Mouse (Mus musculus) intestine, embryonic 14.5 days (tissue): ENCODE data around the gene Col28a1. TPM values are rescaled to one million over a fixed set of nuclear protein-coding genes. Genes with fewer than 3 reads are reported as not detected.
A peak's percentile ranks its signal among the peaks of the same experiment; 100 is the strongest.
"Not testable (repeated sequence)": the region's sequence is repeated elsewhere in the genome, so short reads cannot be mapped to it uniquely, and the experiment has no call there.

Experiments
- ATAC-seq: fragments of 200-750 bp; cut with Nextera tagmentation; replicated peaks from 2 replicates; pipeline ENCODE4 v1.8.0; 2017; ENCODE audit warnings: low read depth, moderate number of reproducible peaks, moderate TSS enrichment, moderate library complexity; ENCODE audit not compliant: low FRiP score, low TSS enrichment
- DNase-seq: peaks from one replicate; pipeline ENCODE4 v3.0.0-alpha.2; 2018; ENCODE audit warnings: low spot score
- H3K27ac ChIP-seq: fragments of 300-500 bp; sonication (generic); 2 replicates; pipeline ENCODE4 v1.5.1; 2014; ENCODE audit warnings: low read depth, mild to moderate bottlenecking, control low read depth
- H3K27me3 ChIP-seq: fragments of 300-500 bp; sonication (generic); replicated peaks from 2 replicates; pipeline ENCODE4 v1.6.1; 2014; ENCODE audit warnings: low read length, control low read depth; ENCODE audit not compliant: control insufficient read depth, insufficient read depth
- H3K36me3 ChIP-seq: fragments of 300-500 bp; sonication (generic); 2 replicates; pipeline ENCODE4 v1.6.1; 2014; ENCODE audit warnings: low read length, control low read depth; ENCODE audit not compliant: control insufficient read depth, insufficient read depth
- H3K4me1 ChIP-seq: fragments of 300-500 bp; sonication (generic); replicated peaks from 2 replicates; pipeline ENCODE4 v1.6.1; 2014; ENCODE audit warnings: low read length, control low read depth, mixed read lengths; ENCODE audit not compliant: control insufficient read depth, insufficient read depth
- H3K4me2 ChIP-seq: fragments of 300-500 bp; sonication (generic); 2 replicates; pipeline ENCODE4 v1.6.1; 2014; ENCODE audit warnings: low read length
- H3K4me3 ChIP-seq: fragments of 300-500 bp; sonication (generic); 2 replicates; pipeline ENCODE4 v1.5.1; 2014; ENCODE audit warnings: low read depth, low read length, control low read depth, mixed read lengths
- H3K9ac ChIP-seq: fragments of 300-500 bp; sonication (generic); 2 replicates; pipeline ENCODE4 v1.6.1; 2014; ENCODE audit warnings: mild to moderate bottlenecking, low read length
- H3K9me3 ChIP-seq: fragments of 300-500 bp; sonication (generic); 2 replicates; pipeline ENCODE4 v1.6.1; 2016; ENCODE audit warnings: low read length, control low read depth; ENCODE audit not compliant: control insufficient read depth
- WGBS: fragments of 180-500 bp; shearing (Covaris S2); extraction: QIAGEN DNeasy Blood & Tissue Kit; methylation state at CpG from one replicate; pipeline ENCODE4 v1.1.7; 2014; 5-methylcytosine and 5-hydroxymethylcytosine counted together
- polyA plus RNA-seq: library from polyadenylated mRNA; unstranded; fragments of >200 nt; fragmentation: Nextera tagmentation; extraction: Ambion mirVana; gene quantifications from 2 replicates; pipeline ENCODE4 v1.2.1, GENCODE M21; 2014

The Col28a1 gene
- polyA plus RNA-seq, 1 experiment from 2014 or later, result 1.4 TPM

DNA sequence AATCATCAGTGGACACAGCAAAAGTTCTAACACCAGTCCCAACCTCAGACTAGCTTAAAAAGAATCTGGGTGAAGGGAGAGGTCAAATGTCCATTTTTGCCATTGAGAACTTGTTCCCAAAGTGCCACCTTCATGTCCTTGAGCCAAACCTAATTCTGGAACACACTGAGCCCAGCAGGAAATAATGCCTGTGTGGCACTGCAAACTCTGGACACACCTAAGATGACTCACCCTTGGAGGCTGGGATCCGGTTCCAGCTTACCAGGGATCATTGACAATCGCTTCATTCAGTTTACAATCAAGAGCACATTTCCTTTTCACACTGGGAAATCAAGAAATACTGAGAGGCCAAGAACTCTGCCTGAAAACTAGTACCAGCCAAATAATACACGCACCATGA, 168.9 kb downstream of the Col28a1 start:
- WGBS, result 76% methylated on average over 3 of the region's 3 CpGs
- Histone ChIP-seq H3K4me3 (no peak overlapping the region), H3K4me2 (no peak overlapping the region), H3K9me3 (no peaks in the 10 kb centered on the region), H3K27ac (no peak overlapping the region), H3K4me1 (no peaks in the 10 kb centered on the region), H3K9ac (no peak overlapping the region), H3K27me3 (no peaks in the 10 kb centered on the region), H3K36me3 (no peaks in the 10 kb centered on the region)
- DNase-seq, result no peak
- no peak for ATAC-seq

DNA sequence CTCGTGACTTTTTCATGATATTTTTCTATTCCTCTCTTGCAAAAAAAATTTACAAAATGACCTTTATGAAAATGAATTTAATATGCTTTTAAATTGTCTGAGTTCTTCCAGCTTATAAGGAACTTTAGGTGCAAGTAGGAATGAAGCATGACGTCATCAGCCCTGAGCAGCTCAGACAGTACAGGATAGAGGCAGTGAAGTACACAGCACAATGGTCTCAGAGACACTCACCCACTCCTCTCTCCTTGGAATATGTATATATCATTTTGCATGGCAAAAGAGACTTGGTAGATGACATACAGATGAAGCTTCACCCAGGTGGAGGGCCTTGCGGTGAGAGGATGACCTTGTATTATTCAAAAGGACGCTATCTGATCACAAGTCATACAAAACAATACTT, 197.7 kb downstream of the Col28a1 start:
- 86% methylated on average over 4 of the region's 4 CpGs for WGBS
- Histone ChIP-seq H3K27ac (no peak overlapping the region), H3K4me3 (no peak overlapping the region), H3K9me3 (no peaks in the 10 kb centered on the region), H3K9ac (no peak overlapping the region), H3K36me3 (no peaks in the 10 kb centered on the region), H3K27me3 (no peaks in the 10 kb centered on the region), H3K4me1 (no peaks in the 10 kb centered on the region), H3K4me2 (no peak overlapping the region)
- DNase-seq (no peak), ATAC-seq (no peak)

DNA sequence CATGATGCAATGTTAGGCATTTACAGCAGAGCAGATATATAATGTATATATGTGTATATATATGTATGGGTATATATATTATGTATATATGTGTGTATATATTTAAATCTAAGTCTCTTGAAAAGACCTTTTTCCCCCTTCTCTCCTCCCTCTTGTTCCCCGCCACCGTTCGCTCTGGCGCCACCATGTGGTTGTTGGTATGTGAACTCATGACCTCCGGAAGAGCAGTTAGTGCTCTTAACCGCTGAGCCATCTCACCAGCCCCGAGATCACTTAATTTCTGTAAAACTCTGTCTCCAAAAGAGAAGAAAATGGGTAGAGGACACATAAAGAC, 208.8 kb downstream of the Col28a1 start:
- H3K27me3 ChIP-seq, result no peaks in the 10 kb centered on the region
- H3K4me3 ChIP-seq, result peak overlapping the region; percentile 27; the same call in 1 of the 2 replicates
- ATAC-seq (no peak), DNase-seq (peak; percentile 69)
- H3K9ac ChIP-seq, result no peak overlapping the region
- peak overlapping the region; percentile 47 for H3K4me2 ChIP-seq
- no peaks in the 10 kb centered on the region for H3K4me1 ChIP-seq
- 33% methylated on average over 7 of the region's 7 CpGs for WGBS
- H3K27ac ChIP-seq, result no peak overlapping the region
- H3K36me3 ChIP-seq, result no peaks in the 10 kb centered on the region
- H3K9me3 ChIP-seq, result no peaks in the 10 kb centered on the region

DNA sequence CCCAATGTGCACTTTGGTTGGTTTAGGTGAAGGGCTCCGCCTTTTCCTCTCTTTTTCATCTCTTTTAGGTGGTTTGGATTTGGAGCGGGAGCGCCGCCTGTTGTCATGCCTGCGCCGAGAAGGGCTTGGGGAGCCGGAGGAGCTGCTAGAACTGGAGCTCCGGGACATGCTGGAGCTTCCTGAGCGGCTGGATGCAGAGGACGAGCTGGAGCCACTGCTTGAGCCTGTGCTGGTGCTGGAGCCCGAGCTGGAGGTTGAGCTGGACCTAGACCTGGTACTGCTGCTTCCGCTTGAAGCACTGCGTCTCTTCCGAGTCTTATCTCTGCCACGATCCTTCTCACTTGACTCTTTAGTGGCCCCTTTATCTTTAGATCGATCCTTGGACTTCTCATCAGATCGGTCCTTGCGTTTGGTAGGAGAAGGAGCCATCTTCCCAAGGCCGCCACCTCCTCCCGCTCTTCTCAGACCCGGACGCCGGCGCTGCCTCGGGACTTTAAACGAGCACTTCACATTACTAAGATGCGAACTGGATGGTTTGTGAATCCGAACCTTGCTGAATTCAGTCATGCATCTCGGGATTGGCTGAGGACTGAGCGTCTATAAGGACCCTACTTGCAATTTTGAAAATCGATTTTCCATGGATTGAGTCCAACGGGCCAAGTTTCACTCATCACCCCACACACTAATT, 209.3 kb downstream of the Col28a1 start:
- H3K27me3 ChIP-seq, H3K9ac ChIP-seq, H3K4me1 ChIP-seq, H3K36me3 ChIP-seq, ATAC-seq, H3K27ac ChIP-seq, H3K9me3 ChIP-seq: not testable (repeated sequence)
- DNase-seq, result peak; percentile 57
- H3K4me2 ChIP-seq, result peak overlapping the region; percentile 47
- peak overlapping the region; percentile 27 for H3K4me3 ChIP-seq
- WGBS, result 56% methylated on average over 32 of the region's 32 CpGs

DNA sequence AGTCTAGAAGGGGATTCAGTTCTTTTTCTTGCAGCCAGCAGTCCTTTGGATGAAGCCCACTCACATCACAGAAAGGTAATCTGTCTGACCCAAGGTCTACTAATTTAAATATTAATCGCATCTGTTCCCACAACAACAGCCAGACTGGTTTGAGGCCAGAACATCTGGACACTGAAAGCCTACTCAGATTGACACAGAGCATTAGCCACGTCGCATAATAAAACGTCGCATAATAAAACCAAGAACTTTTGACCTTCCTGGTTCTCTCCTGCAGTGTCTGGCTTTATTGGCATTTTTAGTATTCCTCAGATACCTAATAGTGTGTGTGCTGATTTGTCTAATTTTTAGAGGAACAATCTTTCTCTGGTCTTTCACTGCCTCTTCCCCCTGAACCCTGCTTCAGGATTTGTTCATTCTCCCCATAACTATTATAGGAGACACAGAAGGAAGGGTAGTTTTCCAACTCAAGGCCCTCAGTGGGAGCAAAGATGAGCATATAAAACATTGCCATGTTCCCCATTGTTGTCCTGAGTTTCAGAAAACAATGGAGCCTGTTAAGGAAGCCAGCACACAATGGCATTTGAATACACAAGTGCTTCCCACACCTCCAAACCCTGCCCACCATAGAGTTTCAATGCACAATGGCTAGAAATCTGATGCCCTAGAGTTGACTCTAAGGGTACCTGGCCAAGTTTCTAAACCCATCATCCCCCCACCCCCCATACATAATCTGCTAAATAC, 221.2 kb downstream of the Col28a1 start:
- Histone ChIP-seq H3K9me3 (no peaks in the 10 kb centered on the region), H3K4me3 (no peak overlapping the region), H3K36me3 (no peaks in the 10 kb centered on the region), H3K9ac (no peak overlapping the region), H3K4me1 (no peaks in the 10 kb centered on the region), H3K27me3 (no peaks in the 10 kb centered on the region), H3K27ac (no peak overlapping the region), H3K4me2 (no peak overlapping the region)
- ATAC-seq (no peak), DNase-seq (no peak)
- WGBS, result 39% methylated on average over 5 of the region's 5 CpGs

DNA sequence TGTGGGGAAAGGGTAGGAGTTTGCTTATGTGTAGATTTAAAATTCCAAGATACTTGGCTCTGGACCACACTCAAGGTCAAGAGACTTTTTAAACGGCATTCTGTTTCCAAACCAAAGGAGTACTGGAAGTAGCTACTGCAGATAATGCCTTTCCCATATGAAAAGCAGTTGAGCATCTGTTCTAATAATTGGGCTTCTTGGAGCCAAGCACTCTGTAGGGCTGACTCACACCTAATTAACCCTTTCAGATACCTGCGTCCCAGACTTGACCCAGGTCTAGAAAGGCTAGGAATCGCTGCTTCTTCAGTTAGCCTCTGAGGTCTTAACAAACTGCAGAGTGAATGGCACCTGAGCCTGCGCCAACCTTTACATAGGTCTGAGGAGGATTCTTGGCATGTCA, 223.0 kb downstream of the Col28a1 start:
- ATAC-seq (no peak), DNase-seq (no peak)
- Histone ChIP-seq H3K9ac (no peak overlapping the region), H3K27ac (no peak overlapping the region), H3K4me1 (peaks cover 9% of the 10 kb centered on the region; the same call in 1 of the 2 replicates), H3K9me3 (no peaks in the 10 kb centered on the region), H3K4me2 (no peak overlapping the region), H3K36me3 (no peaks in the 10 kb centered on the region), H3K4me3 (no peak overlapping the region), H3K27me3 (no peaks in the 10 kb centered on the region)
- WGBS, result 79% methylated on average over 4 of the region's 4 CpGs

DNA sequence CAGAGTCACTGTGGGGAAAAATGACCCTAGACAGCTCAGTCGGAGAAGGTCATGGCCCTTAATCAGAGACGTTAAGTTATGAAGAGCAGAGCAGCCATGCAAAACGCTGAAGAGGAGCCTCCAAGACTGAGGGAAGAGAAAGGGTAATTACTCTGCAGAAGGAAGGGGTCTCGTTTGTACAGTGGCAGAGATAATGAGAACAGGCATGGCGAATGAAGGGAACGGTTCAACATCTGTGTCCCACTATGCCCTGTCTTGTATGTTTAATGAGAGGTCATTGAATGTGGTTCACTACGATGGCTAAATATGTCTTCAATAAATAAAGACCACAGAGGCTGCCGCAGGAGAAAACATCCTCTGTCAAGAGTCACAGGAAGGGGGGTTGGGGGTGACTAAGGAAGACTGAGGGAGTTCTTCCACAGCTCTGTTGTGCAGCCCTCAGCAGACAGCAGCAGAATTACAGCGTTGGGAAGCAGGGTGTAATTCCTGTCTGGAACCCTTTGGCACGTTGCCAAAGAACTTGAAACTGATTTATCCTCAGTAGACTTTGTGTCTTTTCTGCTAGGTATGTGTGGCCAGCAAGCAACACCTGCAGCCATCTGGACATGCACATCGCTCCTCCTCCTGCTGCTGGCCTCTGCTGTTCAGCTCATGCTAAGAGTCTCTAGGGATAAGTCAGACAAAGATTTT, 226.4 kb downstream of the Col28a1 start:
- Histone ChIP-seq H3K4me1 (peaks cover 9% of the 10 kb centered on the region; the same call in 1 of the 2 replicates), H3K4me3 (no peak overlapping the region), H3K9ac (no peak overlapping the region), H3K27me3 (no peaks in the 10 kb centered on the region), H3K9me3 (no peaks in the 10 kb centered on the region), H3K36me3 (no peaks in the 10 kb centered on the region), H3K27ac (peak overlapping the region; percentile 34; the same call in 1 of the 2 replicates), H3K4me2 (no peak overlapping the region)
- DNase-seq (peak; percentile 61), ATAC-seq (peak; percentile 82)
- WGBS, result 25% methylated on average over 11 of the region's 11 CpGs

DNA sequence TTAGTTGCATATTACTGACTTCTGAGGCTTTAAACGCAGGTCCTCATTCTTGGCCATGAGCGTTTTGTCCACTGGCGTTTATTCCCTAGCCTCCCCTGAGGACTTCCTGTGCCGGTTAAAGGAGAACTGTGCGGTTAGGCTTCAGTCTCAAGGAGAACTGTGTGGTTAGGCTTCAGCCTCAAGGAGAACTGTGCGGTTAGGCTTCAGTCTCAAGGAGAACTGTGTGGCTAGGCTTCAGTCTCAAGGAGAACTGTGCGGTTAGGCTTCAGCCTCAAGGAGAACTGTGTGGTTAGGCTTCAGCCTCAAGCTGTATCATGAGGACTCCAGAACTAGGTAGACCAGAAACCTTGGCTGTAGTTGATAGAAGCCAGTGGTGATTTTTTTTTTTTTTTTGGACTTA, 229.7 kb downstream of the Col28a1 start:
- Histone ChIP-seq H3K27ac (no peak overlapping the region), H3K9me3 (no peaks in the 10 kb centered on the region), H3K4me2 (no peak overlapping the region), H3K36me3 (no peaks in the 10 kb centered on the region), H3K9ac (no peak overlapping the region), H3K4me3 (no peak overlapping the region), H3K4me1 (peaks cover 9% of the 10 kb centered on the region; the same call in 1 of the 2 replicates), H3K27me3 (no peaks in the 10 kb centered on the region)
- DNase-seq, result no peak
- WGBS, result 88% methylated on average over 7 of the region's 7 CpGs
- ATAC-seq, result no peak
